Mouse (Mus musculus) MEL (cell line): ENCODE data around the gene Fah. TPM values are rescaled to one million over a fixed set of nuclear protein-coding genes. Genes with fewer than 3 reads are reported as not detected.

Experiments
- DNase-seq: peaks from one replicate; pipeline ENCODE4 v3.0.0; 2011; ENCODE audit warnings: low read depth, low spot score
- H3K27ac ChIP-seq: 2 replicates; pipeline ENCODE4 v1.5.1; 2012; ENCODE audit warnings: low read depth, mild to moderate bottlenecking, control low read depth, low read length, moderate library complexity; ENCODE audit not compliant: control insufficient read depth
- H3K27me3 ChIP-seq, 2 experiments: fragments of 150-350 bp in 1 of 2; sonication (generic) in 1 of 2; 2 replicates each; pipeline ENCODE4 v1.6.1; 2012; ENCODE audit warnings: low read length in 2 of 2, mild to moderate bottlenecking in 2 of 2, improper control_type of control experiment in 1 of 2, moderate library complexity in 1 of 2; ENCODE audit not compliant: insufficient read depth in 2 of 2, control insufficient read depth in 1 of 2
- H3K36me3 ChIP-seq, 2 experiments: 2 replicates each; pipeline ENCODE4 v1.6.1; 2012 to 2014; ENCODE audit warnings: low read length in 2 of 2, improper control_type of control experiment in 1 of 2, inconsistent platforms in 1 of 2, mild to moderate bottlenecking in 1 of 2; ENCODE audit not compliant: insufficient read depth in 2 of 2, control insufficient read depth in 1 of 2
- H3K4me1 ChIP-seq, 2 experiments: fragments of 150-350 bp in 1 of 2; sonication (generic) in 1 of 2; 2 replicates each; pipeline ENCODE4 v1.6.1; 2012; ENCODE audit warnings: low read length in 2 of 2, improper control_type of control experiment in 1 of 2, mild to moderate bottlenecking in 1 of 2; ENCODE audit not compliant: insufficient read depth in 2 of 2, control insufficient read depth in 1 of 2
- H3K4me3 ChIP-seq, 2 experiments: fragments of 150-350 bp in 1 of 2; sonication (generic) in 1 of 2; 2 replicates each; pipeline ENCODE4 v1.5.1; 2012; ENCODE audit warnings: low read depth in 2 of 2, low read length in 2 of 2, mild to moderate bottlenecking in 2 of 2, moderate library complexity in 2 of 2, control low read depth in 1 of 2, improper control_type of control experiment in 1 of 2; ENCODE audit not compliant: control insufficient read depth in 1 of 2, insufficient read depth in 1 of 2
- H3K79me2 ChIP-seq: 2 replicates; pipeline ENCODE4 v1.6.1; 2012; ENCODE audit warnings: mild to moderate bottlenecking, low read length, moderate library complexity; ENCODE audit not compliant: control insufficient read depth, poor library complexity, insufficient read depth
- H3K9ac ChIP-seq: 2 replicates; pipeline ENCODE4 v1.6.1; 2012; ENCODE audit warnings: low read depth, mild to moderate bottlenecking, control low read depth, low read length, moderate library complexity; ENCODE audit not compliant: control insufficient read depth, poor library complexity, severe bottlenecking
- H3K9me3 ChIP-seq: fragments of 150-350 bp; sonication (generic); replicated peaks from 2 replicates; pipeline ENCODE4 v1.6.1; 2012; ENCODE audit warnings: mild to moderate bottlenecking, low read length, improper control_type of control experiment, moderate library complexity; ENCODE audit not compliant: insufficient read depth
- BHLHE40 ChIP-seq: IDR thresholded peaks from 2 replicates; pipeline ENCODE4 v1.6.1; 2012; ENCODE audit warnings: low read depth, mild to moderate bottlenecking, inconsistent platforms, low read length, improper control_type of control experiment, borderline replicate concordance
- CTCF ChIP-seq, 3 experiments: IDR thresholded peaks in 2 of 3; conservative IDR thresholded peaks in 1 of 3; 2 replicates each; pipeline ENCODE4 v1.5.1; 2011 to 2012; ENCODE audit warnings: low read length in 3 of 3, low read depth in 2 of 3, mild to moderate bottlenecking in 2 of 3, improper control_type of control experiment in 1 of 3, inconsistent platforms in 1 of 3, mixed read lengths in 1 of 3, moderate library complexity in 1 of 3; ENCODE audit not compliant: control insufficient read depth in 1 of 3, insufficient read depth in 1 of 3, poor library complexity in 1 of 3, severe bottlenecking in 1 of 3
- ELF1 ChIP-seq: IDR thresholded peaks from 2 replicates; pipeline ENCODE4 v1.6.1; 2014; ENCODE audit warnings: low read depth, mild to moderate bottlenecking, inconsistent platforms, low read length, improper control_type of control experiment, moderate library complexity
- EP300 ChIP-seq, 2 experiments: IDR thresholded peaks; 2 replicates each; pipeline ENCODE4 v1.6.1; 2011; ENCODE audit warnings: improper control_type of control experiment in 2 of 2, low read length in 2 of 2, low read depth in 1 of 2, mild to moderate bottlenecking in 1 of 2
- ETS1 ChIP-seq: IDR thresholded peaks from 2 replicates; pipeline ENCODE4 v1.6.1; 2012; ENCODE audit warnings: low read depth, mild to moderate bottlenecking, inconsistent platforms, low read length, improper control_type of control experiment, moderate library complexity
- GABPA ChIP-seq: IDR thresholded peaks from 2 replicates; pipeline ENCODE4 v1.6.1; 2012; ENCODE audit warnings: low read depth, mild to moderate bottlenecking, inconsistent platforms, low read length, improper control_type of control experiment, moderate library complexity
- HCFC1 ChIP-seq: IDR thresholded peaks from 2 replicates; pipeline ENCODE4 v1.6.1; 2012; ENCODE audit warnings: low read depth, mild to moderate bottlenecking, inconsistent platforms, low read length, improper control_type of control experiment, moderate library complexity
- KAT2A ChIP-seq: conservative IDR thresholded peaks from 2 replicates; pipeline ENCODE4 v1.6.1; 2012; ENCODE audit warnings: low read depth, low read length, improper control_type of control experiment, inconsistent platforms
- MAZ ChIP-seq: IDR thresholded peaks from 2 replicates; pipeline ENCODE4 v1.6.1; 2012; ENCODE audit warnings: low read depth, mild to moderate bottlenecking, inconsistent platforms, low read length, improper control_type of control experiment
- MXI1 ChIP-seq: IDR thresholded peaks from 2 replicates; pipeline ENCODE4 v1.6.1; 2011; ENCODE audit warnings: mild to moderate bottlenecking, low read depth, low read length, improper control_type of control experiment
- MYB ChIP-seq: IDR thresholded peaks from 2 replicates; pipeline ENCODE4 v1.6.1; 2011; ENCODE audit warnings: mild to moderate bottlenecking, low read depth, low read length, improper control_type of control experiment
- NRF1 ChIP-seq: IDR thresholded peaks from 2 replicates; pipeline ENCODE4 v1.6.1; 2014; ENCODE audit warnings: low read depth, mild to moderate bottlenecking, inconsistent platforms, low read length, improper control_type of control experiment, moderate library complexity; ENCODE audit not compliant: poor library complexity, insufficient read depth, severe bottlenecking
- POLR2AphosphoS2 ChIP-seq: IDR thresholded peaks from 2 replicates; pipeline ENCODE4 v1.6.1; 2011; ENCODE audit warnings: low read length, improper control_type of control experiment
- POLR2AphosphoS5 ChIP-seq: IDR thresholded peaks from 2 replicates; pipeline ENCODE4 v1.6.1; 2012; ENCODE audit warnings: low read depth, borderline replicate concordance, mild to moderate bottlenecking, inconsistent platforms, low read length, moderate library complexity, mixed read lengths
- RAD21 ChIP-seq: IDR thresholded peaks from 2 replicates; pipeline ENCODE4 v1.6.1; 2011; ENCODE audit warnings: mild to moderate bottlenecking, low read depth, low read length, improper control_type of control experiment
- SMC3 ChIP-seq: IDR thresholded peaks from 2 replicates; pipeline ENCODE4 v1.6.1; 2011; ENCODE audit warnings: low read depth, low read length, improper control_type of control experiment
- UBTF ChIP-seq: IDR thresholded peaks from 2 replicates; pipeline ENCODE4 v1.6.1; 2012; ENCODE audit warnings: low read depth, mild to moderate bottlenecking, inconsistent platforms, low read length, improper control_type of control experiment, moderate library complexity, borderline replicate concordance; ENCODE audit not compliant: insufficient read depth
- USF2 ChIP-seq, 2 experiments: IDR thresholded peaks; 2 replicates each; pipeline ENCODE4 v1.6.1; 2011 to 2012; ENCODE audit warnings: improper control_type of control experiment in 2 of 2, low read length in 2 of 2, borderline replicate concordance in 1 of 2, inconsistent platforms in 1 of 2, low read depth in 1 of 2, mild to moderate bottlenecking in 1 of 2; ENCODE audit not compliant: insufficient read depth in 1 of 2
- ZC3H11A ChIP-seq: IDR thresholded peaks from 2 replicates; pipeline ENCODE4 v1.6.1; 2012; ENCODE audit warnings: low read depth, mild to moderate bottlenecking, inconsistent platforms, low read length, improper control_type of control experiment
- ZKSCAN1 ChIP-seq: IDR thresholded peaks from 2 replicates; pipeline ENCODE4 v1.6.1; 2012; ENCODE audit warnings: low read depth, mild to moderate bottlenecking, inconsistent platforms, low read length, improper control_type of control experiment, moderate library complexity
- ZMIZ1 ChIP-seq: IDR thresholded peaks from 2 replicates; pipeline ENCODE4 v1.6.1; 2012; ENCODE audit warnings: low read depth, mild to moderate bottlenecking, inconsistent platforms, low read length, improper control_type of control experiment, moderate library complexity
- ZNF384 ChIP-seq: IDR thresholded peaks from 2 replicates; pipeline ENCODE4 v1.6.1; 2012; ENCODE audit warnings: low read depth, mild to moderate bottlenecking, inconsistent platforms, low read length, improper control_type of control experiment
- polyA plus RNA-seq, 2 experiments: library from polyadenylated mRNA; stranded (reverse) in 1 of 2; unstranded in 1 of 2; fragments of >175 nt in 1 of 2; fragments of >200 nt in 1 of 2; gene quantifications; 2 replicates each; pipeline versions ENCODE4 v1.2.1 to v1.2.4; 2012; ENCODE audit warnings: low replicate concordance in 2 of 2, low read depth in 1 of 2; ENCODE audit not compliant: insufficient read length in 2 of 2, insufficient read depth in 1 of 2, missing spikeins in 1 of 2
- total RNA-seq: library from RNA; depleted of rRNA; stranded (reverse); fragments of 300-350 nt; gene quantifications from 2 replicates; pipeline ENCODE4 v1.2.3, GENCODE M21; 2012

The Fah gene
- total and polyA plus RNA-seq, 3 experiments = not detected

GRCm38 (mm10) chr7:84594087-84594916 lies 12.2 kb downstream of the Fah start:
- Histone ChIP-seq H3K27me3 (no peaks in the 10 kb centered on the region; a peak in 1 of 4 replicates), H3K9ac (peak overlapping the region; percentile 24; the same call in 1 of the 2 replicates), H3K36me3 (peaks cover 0 to 3% of the 10 kb centered on the region in 2 experiments; a peak in 1 of 4 replicates), H3K4me3 (peak overlapping the region in 1 of 2 experiments; percentile 19; a peak in 1 of 4 replicates), H3K4me1 (peaks cover 0 to 6% of the 10 kb centered on the region in 2 experiments; a peak in 1 of 4 replicates), H3K27ac (no peak overlapping the region), H3K79me2 (no peaks in the 10 kb centered on the region), H3K9me3 (no peaks in the 10 kb centered on the region)
- DNase-seq = peak; percentile 78
- no peak for TF ChIP-seq ZMIZ1
- TF ChIP-seq HCFC1 = 0 out of 2 replicates have a peak, but pooled peaks have one; percentile 31
- TF ChIP-seq RAD21 = peak; percentile 93
- no peak for TF ChIP-seq POLR2AphosphoS2
- no peak for TF ChIP-seq ZKSCAN1
- no peak for TF ChIP-seq EP300 (IDR thresholded peaks at IDR 0.05; ENCODE audit: low read depth in 1 of 2, low read length in 2 of 2)
- no peak for TF ChIP-seq MYB
- TF ChIP-seq NRF1 = no peak
- TF ChIP-seq ZNF384 = no peak
- no peak for TF ChIP-seq USF2 (IDR thresholded peaks at IDR 0.05; ENCODE audit: borderline replicate concordance in 1 of 2, insufficient read depth in 1 of 2, low read depth in 1 of 2, low read length in 2 of 2)
- TF ChIP-seq POLR2AphosphoS5 = no peak
- TF ChIP-seq BHLHE40 = no peak
- TF ChIP-seq ETS1 = no peak
- TF ChIP-seq ZC3H11A = peak; percentile 92
- no peak for TF ChIP-seq KAT2A
- TF ChIP-seq SMC3 = peak; percentile 91
- peak; percentile 41; the same call in 1 of the 2 replicates for TF ChIP-seq ELF1
- peak; percentile 46 to 89 (median 48) for TF ChIP-seq CTCF (IDR thresholded peaks at IDR 0.05 in 2 of 3, conservative IDR thresholded peaks at IDR 0.05 in 1 of 3; ENCODE audit: control insufficient read depth in 1 of 3, insufficient read depth in 1 of 3, low read depth in 2 of 3, low read length in 3 of 3, poor library complexity in 1 of 3, severe bottlenecking in 1 of 3)
- TF ChIP-seq MXI1 = no peak
- no peak for TF ChIP-seq UBTF
- TF ChIP-seq GABPA = no peak
- no peak for TF ChIP-seq MAZ
